Mouse (Mus musculus) c-Kit-positive CD71-positive TER-119-negative erythroid progenitor cells, embryonic 14.5 days (primary cell): ENCODE data around the gene Shb.

ENCODE experiments used
- DNase-seq: peaks from one replicate; pipeline ENCODE4 v3.0.0-alpha.2; 2013; ENCODE audit warnings: low read depth

Shb gene

DNA sequence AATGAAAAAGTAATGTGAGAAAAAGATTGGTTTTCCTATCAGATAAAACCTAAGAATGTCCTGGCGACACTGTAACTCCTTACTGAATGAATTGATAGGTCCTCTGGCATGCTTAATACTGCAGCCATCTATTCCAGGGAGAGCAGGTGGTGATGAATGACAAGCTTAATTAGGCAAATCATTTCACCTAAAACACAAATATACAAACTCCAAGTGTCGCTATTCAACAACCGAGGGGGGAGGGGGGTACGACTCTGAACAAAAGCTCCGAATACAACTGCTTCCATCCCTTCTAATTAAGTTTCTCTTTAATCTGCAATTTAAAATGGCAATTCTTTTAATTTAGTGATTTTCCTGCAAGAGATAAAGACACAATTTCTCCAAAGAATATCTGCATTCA is 83.3 kb downstream of the Shb start:
- DNase-seq: no peak

DNA sequence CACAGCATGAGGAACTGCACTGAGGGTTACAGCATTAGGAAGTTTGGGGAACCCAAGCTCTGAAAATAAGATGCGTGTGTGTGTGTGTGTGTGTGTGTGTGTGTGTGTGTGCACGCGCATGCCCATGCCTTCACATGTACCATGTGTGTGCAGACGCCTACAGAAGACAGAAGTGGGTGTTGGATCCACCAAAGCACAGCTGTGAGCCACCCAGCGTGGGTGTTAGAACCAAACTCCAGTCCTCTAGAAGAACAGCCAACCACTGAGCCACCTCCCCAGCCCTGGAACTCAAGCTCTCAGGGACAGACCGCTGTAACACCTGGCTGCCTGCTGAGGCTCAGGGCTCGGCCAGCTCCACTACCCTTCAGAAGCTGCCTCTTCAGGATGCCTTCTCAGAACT is 83.8 kb downstream of the Shb start:
- DNase-seq: no peak

DNA sequence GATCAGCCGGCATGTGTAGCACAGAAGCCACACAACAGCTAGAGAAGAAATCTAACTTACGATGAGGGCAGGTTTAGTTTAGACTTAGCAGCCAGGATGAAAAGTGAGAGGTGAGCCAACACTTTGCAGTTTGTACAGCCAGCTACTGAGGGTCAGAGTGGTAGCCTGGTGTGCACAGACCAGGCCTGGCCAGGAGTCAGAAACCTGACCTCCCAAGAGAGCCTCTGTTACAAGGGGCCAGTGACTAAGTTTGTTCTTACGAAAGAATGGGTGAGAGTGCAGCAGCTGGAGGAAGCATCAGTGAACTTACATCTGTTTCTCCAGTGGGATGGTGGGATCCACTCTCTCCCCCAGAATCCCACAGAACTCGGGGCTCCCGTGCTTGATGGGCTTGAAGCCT is 85.1 kb downstream of the Shb start:
- DNase-seq: no peak

DNA sequence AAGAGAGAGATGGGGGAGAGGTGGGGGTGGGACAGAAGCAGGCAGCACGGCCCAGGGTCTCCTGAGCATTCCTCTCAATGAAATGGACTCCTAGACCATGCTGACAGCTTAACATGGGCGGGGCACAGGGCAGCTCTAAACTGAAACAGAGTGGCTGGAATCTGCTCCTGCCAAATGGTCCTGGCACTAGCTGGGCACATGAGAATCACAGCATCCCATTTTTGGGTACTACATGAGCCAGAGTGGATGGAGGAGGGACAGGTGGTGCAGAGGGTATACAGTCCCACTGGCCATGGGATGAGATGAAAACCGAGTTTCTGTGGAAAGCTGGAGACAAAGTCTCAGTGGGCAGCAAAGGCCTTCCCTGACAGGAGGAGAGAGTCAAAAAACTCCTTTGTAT is 87.0 kb downstream of the Shb start:
- DNase-seq: no peak

DNA sequence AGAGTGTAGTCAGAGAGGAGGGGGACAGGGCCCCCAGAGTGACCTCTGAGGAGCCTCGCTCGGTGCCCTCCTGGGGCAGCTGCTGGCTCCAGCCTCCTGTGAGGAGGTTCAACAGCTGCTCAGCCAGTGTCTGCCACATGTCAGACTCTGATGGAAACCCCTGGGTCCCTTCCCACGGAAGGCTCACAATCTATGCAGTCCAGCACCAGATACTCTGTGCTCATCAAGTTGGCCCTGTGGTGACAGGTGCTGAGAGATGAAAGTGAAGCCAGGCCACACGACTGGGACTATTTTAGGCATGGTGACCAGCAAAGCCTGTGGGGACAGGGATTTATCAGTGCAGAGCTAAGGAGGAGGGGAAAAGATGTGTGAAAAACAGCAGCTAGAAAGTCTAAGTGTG is 87.5 kb downstream of the Shb start:
- DNase-seq: no peak

DNA sequence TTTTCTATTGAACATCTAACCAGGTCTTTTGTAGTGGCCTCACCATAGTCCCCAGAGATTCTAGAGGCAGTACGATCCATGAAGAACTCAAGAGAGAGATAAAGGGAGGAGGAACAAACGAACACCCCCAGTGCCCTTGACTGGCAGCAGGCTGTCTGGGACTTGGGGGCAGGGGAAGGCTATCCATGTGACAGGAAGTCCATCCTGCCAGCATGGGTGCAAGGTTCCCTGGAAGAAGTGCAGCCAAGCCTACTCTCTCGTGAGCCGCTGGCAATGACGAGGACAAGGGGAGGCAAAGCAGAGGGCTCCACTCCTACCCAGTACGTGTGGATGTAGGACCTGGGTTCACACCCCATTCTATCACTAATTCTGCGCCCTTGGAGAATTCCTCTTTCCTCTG is 88.6 kb downstream of the Shb start:
- no peak for DNase-seq

DNA sequence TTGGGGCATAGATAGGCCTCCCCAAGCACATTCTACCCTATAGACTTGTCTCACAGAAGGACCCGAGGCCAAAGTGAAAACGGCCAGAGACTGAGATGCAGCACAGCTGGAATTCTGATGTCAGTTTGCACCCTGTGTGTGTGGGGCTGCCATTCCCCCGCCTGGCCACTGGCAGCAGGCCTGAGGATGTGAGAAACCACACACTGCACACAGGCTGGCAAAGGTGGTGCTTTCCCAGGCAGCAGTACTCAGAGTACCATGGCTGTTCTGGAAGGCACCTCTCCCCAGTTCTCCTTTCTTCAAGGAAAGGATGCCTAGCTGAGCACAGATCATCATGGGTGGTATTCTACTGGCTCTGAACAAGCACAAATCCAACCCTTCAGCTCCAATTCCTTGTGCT is 90.0 kb downstream of the Shb start:
- no peak for DNase-seq

DNA sequence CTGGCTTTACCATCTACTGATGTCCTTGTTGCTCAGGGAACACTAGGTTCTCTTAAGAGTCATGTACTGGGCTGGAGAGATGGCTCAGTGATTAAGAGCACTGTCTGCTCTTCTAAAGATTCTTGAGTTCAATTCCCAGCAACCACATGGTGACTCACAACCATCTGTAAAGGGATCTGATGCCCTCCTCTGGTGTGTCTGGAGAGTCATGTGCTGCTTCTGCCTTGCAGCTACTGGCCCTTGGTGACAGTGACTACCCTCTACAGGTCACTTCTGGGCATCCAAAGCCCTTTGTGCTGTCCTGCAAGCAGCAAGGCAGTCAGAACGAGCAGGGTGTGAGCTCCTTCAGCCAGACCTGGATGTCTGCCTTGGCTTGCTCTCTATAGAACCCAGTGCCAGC is 90.5 kb downstream of the Shb start:
- no peak for DNase-seq

DNA sequence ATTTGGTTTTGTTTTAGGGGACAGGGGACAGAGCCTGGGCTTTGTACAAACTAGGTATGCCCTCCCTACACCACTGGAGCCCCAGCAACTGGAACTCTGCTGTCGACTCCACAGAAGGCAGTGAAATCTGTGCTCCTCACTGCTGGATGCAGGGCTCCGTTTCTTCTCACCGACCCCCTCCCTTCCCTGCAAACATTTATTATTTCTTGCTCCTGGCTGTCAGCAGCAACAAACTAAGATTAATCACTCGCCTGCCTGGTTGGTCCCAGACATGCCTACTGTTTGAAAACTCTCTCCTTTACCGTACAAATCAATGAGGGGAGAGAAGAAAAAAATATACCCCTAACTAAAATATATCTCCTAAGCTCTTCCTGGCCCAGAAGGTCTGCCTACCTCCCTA is 93.0 kb downstream of the Shb start:
- DNase-seq: no peak

DNA sequence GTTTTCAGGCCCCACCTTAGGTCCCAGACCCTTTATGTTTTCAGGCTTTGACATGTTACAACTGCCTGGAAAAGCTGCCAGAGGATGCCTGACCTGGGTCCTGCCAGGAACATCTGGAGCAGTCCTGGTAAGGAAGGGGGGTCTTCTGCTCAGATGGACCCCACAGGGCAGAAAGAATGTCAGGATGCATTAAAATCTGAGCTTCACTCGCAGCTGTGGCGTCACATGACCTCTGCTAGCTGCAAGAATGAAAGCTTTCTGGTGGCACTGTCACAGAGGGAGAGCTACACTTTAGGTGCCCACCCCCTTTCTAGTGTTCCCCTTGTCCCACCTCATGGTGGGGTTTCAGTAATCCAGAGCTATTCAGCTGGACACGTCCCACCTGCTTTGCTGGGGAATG is 95.3 kb downstream of the Shb start:
- DNase-seq: no peak

DNA sequence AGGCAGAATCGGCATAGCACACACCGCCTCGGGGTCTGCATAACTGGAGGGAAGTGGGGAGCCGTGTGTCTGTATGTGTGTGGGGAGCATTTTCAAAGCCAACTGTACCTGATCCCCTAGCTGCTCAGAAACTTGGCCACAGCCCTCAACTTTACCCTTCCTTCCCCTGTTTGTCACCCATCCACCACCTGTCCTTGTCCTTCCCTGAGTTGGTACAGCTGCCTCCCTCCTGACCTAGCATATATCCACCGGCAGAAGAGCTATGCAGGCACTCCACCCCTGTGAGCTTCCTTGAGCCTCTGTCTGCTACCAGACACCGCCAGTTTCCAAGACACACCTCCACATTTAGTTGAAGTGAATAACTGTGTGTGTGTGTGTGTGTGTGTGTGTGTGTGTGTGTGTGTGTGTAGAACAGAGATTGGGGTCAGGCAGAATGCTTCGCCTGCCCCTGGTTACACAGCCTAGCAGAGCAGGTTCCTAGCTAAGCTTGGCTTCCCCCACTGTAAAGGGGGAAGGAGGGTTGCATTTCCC is 95.8 kb downstream of the Shb start:
- no peak for DNase-seq

DNA sequence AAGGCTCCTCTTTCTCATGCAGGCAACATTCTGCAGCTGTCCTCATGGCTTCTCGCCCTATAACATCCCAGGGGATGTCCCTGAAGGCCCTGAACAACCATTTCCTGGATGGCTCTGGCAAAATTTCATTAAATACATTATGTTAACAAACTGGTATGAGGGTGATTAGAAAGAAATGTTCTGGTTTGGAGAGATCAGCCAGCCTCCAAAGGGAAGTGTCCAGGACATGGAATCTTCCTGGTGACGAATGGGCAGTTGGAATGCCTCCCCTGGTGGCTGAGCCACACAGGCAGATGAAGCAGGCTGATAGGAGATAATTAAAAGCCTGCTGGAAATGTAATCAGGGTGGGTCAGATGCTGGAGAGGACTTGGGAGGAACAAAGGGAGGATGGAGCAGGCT is 96.4 kb downstream of the Shb start:
- no peak for DNase-seq

DNA sequence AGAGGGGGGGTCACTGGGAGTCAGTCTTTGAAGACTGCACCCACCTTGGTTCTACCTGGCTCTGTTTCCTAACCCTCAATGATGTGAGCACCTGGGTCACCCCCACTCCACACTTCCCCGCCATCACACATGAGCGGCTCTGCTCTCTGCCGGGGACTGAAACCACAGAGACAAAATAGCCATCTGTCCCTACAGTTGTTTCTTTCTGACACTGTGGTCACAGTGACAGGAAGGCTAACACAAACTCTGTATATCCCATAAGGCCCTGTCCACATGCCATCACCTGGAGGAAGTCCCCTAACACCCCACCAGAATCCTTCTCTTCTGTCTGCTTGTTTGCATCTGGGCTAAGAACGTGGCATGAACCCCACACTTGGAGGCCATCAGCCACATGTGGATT is 97.6 kb downstream of the Shb start:
- no peak for DNase-seq

DNA sequence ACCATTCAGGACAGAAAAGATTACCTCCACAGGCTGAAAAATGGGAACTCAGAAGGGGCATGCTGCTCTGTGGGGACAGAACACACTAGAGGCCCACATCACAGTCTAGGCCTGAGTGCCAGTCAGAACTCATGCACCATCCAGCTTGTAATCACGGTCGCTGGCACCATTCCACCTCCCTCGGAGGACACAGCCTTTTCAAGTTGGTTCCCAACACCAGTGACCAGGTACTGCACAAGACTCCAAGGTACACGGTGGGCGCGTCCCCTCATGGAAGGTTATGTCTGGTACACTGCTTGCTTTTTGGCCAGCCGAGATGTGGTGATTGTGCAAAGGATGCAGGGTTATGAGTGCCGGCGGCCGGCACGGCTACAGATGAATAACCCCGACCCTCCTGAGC is 98.2 kb downstream of the Shb start:
- DNase-seq: no peak

DNA sequence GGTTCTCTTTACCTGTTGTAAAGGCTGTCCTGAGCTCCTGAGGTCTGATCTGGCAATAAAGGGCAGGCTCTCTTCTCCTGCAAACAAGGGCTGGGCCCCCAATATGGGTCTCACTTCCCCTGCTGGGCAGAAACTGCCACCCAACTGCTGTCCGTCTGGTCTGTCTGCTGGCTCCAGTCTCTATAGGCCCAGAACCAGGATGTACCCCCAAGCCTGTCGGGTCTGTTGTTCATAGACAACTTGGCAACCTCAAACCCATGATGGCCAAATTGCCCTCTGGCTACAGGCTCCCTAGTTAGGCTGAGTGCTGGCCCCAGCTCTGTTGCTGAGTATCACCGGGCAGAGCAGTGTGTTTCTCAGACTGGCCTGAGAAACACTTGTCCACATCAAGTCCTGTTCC is 100.5 kb downstream of the Shb start:
- no peak for DNase-seq

DNA sequence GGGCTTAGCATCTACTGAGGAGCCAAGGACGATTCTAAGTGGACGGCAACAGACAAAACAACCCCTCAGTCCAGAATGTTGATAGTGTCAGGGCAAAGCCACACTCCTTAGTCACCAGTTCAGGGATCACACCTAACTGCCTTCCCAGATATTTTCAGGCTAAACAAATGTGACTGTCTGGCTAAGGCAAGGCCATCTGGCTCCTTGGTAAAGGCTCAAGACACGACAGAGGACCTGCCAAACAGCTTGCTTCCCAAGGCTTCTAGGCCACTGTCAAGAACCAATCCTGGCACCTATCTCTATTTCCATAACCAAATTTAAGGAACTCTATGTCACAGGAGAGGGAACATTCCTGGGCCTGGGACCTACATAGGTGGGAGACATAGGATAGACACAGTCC is 101.0 kb downstream of the Shb start:
- DNase-seq: no peak

DNA sequence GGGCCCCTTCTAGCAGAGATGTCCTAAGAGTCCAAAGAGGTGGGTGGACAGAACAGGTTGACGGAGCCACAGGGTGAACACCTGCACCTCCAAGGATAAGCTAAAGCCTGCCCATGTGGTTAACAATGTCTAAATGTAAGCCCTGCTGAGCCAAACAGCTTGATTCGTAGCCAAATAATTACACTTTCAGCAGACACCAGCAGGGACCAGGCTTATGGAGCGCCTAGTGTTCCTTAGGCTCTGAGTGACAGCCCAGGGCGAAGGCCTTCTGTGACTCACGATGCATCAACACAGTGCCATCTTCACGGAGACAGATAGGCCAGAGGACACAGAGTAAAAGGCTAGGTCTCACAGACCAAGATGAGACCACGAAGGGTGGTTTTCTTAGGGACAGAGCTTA is 102.8 kb downstream of the Shb start:
- DNase-seq: no peak

DNA sequence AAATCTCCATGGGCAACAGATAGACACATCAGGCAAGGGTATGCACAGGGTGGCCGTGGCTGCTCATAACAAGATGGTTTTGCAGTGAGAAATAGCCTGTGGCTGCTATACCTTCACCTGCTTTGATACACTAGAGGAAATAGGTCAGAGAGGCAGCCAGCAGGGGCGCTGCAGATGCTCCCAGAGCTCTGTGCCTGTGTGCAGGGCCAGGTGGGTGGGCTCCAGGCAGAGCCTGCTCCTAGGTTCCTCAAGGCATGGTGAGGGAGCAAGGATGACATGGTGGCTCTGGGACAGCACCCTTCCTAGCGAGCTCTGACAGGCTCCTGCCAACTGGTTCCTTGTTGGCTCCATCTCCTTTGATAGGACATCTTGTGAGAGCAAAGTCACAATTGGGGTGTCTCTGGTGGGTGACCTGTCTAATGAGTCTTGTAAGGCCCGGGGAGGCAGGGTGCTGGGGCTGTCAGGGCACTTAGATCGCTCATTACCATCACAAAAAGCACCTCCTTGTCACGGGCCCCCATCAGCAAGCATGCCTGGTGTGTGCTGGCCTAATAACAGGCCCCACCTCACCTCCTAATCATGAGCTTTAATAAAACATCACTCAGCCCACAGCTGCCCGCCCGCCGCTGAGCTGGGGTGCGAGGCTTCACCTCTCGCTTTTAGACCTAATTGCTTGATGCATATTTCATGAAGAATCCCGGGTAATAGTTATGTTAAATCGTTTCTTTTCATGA is 105.4 kb downstream of the Shb start:
- DNase-seq: no peak

DNA sequence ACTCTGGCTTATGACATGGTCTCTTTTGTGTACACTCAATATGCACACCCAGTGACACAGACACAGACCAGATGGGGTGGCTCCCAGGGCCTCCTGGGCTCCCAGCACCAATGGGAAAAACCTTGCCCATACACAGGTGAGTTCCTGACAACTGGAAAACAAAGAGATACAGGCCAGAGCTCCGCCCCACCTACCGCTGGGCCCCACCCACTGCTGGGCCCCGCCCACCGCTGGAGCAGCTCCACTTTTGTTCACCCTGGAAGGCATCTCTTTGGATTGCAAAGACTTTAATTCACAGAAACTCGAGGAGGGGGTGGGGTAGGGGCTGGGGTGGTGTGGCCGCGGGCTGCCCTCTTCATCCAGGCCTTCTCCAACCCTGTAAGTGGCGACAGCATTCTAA is 108.9 kb downstream of the Shb start:
- DNase-seq: no peak

DNA sequence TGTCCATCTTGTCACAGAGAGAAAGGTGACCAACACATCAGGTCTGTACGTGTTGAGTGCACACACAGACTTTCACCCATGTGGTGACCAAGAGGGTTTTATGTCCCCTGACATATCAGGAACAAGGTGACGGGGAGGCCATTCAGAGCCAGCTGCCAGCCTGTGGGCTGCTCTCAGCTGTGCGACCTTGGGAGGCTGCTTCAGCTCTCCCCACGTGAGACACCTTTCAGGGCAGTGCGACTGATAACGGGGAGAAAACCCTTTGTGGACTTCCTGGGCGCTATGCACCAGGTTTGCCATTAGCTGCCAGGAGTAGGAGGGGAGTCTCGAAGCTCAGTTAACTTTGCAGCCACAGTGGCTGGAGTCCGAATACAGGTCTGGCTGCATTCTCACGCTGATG is 109.6 kb downstream of the Shb start:
- no peak for DNase-seq

DNA sequence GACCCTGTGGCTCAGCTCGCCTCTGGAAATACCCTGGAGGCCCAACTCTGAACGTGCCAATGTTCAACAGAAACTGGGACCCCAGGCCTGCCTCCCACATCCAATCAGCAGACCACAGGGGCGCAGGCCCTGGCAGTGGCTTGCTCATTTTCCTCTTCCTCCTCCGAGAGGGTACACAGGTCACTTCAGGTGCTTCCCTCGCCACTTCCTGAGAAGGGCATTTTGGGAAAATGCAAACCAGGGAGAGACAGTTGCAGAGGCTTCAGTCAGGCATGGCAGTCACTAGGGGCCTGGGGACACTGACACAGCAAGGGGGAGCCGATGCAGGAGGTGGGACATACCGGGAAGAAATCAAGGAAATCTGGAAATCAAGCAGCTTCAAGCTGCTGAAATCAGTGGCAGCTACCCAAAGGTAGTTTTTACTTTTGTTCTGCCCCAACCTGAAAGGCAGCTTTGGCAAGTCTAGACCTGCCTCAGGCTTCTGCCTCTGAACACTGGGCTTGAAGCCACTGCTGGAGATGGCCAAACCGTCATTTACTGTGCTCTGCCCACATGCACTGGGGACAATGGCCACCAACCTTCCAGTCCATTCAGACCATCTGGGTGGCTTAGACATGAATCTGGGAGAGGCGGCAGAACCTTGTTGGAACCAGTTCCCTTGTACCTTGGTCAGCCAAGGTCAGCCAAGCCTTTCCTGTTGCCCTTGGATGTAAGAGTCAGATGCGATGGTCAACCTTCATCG is 110.6 kb downstream of the Shb start:
- no peak for DNase-seq

DNA sequence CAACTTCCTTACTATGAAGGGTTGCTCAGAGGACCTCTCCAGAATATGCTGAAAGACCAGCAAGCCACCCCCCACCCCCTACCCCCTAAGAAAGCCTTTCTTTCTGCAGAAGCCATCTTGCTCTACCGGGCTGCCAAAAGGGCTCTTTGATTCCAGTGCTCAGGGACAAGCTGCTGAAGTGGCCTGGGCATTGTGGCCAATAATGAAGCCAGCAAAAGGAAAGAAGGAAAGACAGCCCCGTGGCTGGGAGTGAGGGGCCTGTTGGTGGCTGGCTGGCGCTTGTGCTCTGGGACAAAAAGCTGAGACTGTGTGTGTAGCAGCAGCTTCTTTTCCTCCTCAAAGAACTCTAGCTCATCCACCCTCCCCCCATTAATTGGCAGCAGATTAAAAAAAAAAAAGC is 111.5 kb downstream of the Shb start:
- no peak for DNase-seq

DNA sequence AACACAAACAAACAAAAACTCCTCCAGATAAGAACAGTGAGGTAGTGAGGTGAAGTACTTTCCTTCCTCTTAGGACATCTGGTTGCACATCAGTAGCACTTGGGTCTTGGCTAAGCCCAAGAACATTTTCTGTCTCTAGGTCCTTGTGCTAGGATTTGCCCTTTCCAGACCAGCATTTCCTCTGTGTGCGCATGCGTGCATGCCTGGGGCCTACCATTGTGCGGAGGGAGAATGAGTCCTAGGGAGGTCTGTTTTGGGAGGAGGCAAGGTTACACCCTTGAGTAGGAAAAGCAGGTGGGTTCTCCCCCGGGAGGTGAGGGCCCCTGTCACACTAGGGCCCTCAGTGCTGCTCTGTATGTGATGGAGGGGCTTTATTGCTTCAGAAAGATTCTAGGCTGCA is 113.2 kb downstream of the Shb start:
- DNase-seq: no peak
